Comparison of ENCODE assay signal across 8 mouse cellular contexts in the genomic region with DNA sequence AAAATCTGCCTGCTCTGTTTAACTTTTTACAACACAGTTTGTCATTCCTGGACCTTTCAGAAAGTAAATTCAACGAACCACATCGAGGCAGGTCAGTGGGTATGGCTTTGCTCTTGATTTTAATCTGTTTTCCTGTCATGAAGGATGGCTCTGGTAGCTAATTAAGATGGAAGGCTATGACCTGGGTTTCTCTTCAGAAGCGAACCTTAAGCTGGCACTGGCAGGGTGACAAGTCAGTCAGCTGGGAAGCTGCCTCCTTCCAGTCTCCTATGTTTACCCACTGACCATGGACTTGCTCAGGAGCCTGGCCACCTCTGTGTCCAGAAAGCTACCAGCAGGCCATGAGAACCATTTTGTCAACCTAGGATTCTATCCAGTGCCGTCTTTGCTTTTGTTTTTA. TPM values are rescaled to one million over a fixed set of nuclear protein-coding genes. Genes with fewer than 3 reads are reported as not detected.
DNase-seq lines count a peak whose midpoint lies in the region; ATAC-seq and TF ChIP-seq lines count a peak whose summit lies in the region.

No protein-coding gene starts in this region.

- no peaks in the 10 kb centered on the region for H3K36me3 ChIP-seq in heart, embryonic 15.5 days
- H3K36me3 ChIP-seq in embryonic facial prominence, embryonic 10.5 days (replicated peaks), result no peaks in the 10 kb centered on the region
- H3K36me3 ChIP-seq in liver, embryonic 16.5 days (ENCODE audit: control insufficient read depth, insufficient read depth), result no peaks in the 10 kb centered on the region
- no peaks in the 10 kb centered on the region for H3K36me3 ChIP-seq in forebrain, postnatal 0 days (ENCODE audit: insufficient read depth)
- no peaks in the 10 kb centered on the region for H3K36me3 ChIP-seq in forebrain, embryonic 15.5 days

- DNase-seq in heart, adult 18-20 months, result no peak
- DNase-seq in embryonic facial prominence, embryonic 10.5 days (ENCODE audit: low spot score), result no peak
- DNase-seq in kidney, adult 18-20 months, result peak; percentile 38
- DNase-seq in forebrain, postnatal 0 days, result no peak
- DNase-seq in ovary, postnatal 36 days (ENCODE audit: low spot score), result no peak

- ATAC-seq in heart, embryonic 15.5 days (replicated peaks; ENCODE audit: insufficient number of reproducible peaks, insufficient read depth, low FRiP score, low read depth), result no peak
- ATAC-seq in liver, embryonic 16.5 days (ENCODE audit: low read depth), result no peak
- ATAC-seq in forebrain, postnatal 0 days, result no peak
- no peak for ATAC-seq in forebrain, embryonic 15.5 days (replicated peaks)

- 0 out of 2 replicates have a peak, but pooled peaks cover 5% of the 10 kb centered on the region for H3K27me3 ChIP-seq in heart, embryonic 15.5 days
- H3K27me3 ChIP-seq in embryonic facial prominence, embryonic 10.5 days (replicated peaks; ENCODE audit: low read depth, poor library complexity, severe bottlenecking), result peaks cover 56% of the 10 kb centered on the region
- H3K27me3 ChIP-seq in liver, embryonic 16.5 days (ENCODE audit: control insufficient read depth, insufficient read depth, low read depth, low read length), result peaks cover 15% of the 10 kb centered on the region
- 0 out of 2 replicates have a peak, but pooled peaks cover 4% of the 10 kb centered on the region for H3K27me3 ChIP-seq in forebrain, postnatal 0 days (ENCODE audit: insufficient read depth, low read length)
- peaks cover 5% of the 10 kb centered on the region; the same call in 1 of the 2 replicates for H3K27me3 ChIP-seq in forebrain, embryonic 15.5 days

- peak overlapping the region; percentile 28 for H3K4me3 ChIP-seq in heart, embryonic 15.5 days
- no peak overlapping the region for H3K4me3 ChIP-seq in embryonic facial prominence, embryonic 10.5 days
- 0 out of 2 replicates have a peak overlapping the region, but pooled peaks have one; percentile 8 for H3K4me3 ChIP-seq in liver, embryonic 16.5 days (ENCODE audit: low read depth, low read length)
- H3K4me3 ChIP-seq in forebrain, postnatal 0 days (ENCODE audit: low read depth, low read length), result no peak overlapping the region
- H3K4me3 ChIP-seq in forebrain, embryonic 15.5 days, result no peak overlapping the region

- no peak for TF ChIP-seq CTCF in forebrain, postnatal 0 days (IDR thresholded peaks at IDR 0.05; ENCODE audit: low read depth)

- no peak overlapping the region for H3K9ac ChIP-seq in heart, embryonic 15.5 days
- H3K9ac ChIP-seq in liver, embryonic 16.5 days (ENCODE audit: low read depth, low read length), result no peak overlapping the region
- H3K9ac ChIP-seq in forebrain, postnatal 0 days, result no peak overlapping the region
- no peak overlapping the region for H3K9ac ChIP-seq in forebrain, embryonic 15.5 days (replicated peaks)

- peaks cover 29% of the 10 kb centered on the region for H3K4me1 ChIP-seq in heart, embryonic 15.5 days (replicated peaks)
- H3K4me1 ChIP-seq in embryonic facial prominence, embryonic 10.5 days, result peaks cover 43% of the 10 kb centered on the region
- H3K4me1 ChIP-seq in liver, embryonic 16.5 days (ENCODE audit: control insufficient read depth, low read depth, low read length), result peaks cover 34% of the 10 kb centered on the region
- no peaks in the 10 kb centered on the region for H3K4me1 ChIP-seq in forebrain, postnatal 0 days (ENCODE audit: insufficient read depth)
- H3K4me1 ChIP-seq in forebrain, embryonic 15.5 days, result peaks cover 19% of the 10 kb centered on the region

- H3K9me3 ChIP-seq in heart, embryonic 15.5 days (replicated peaks), result no peaks in the 10 kb centered on the region
- no peaks in the 10 kb centered on the region for H3K9me3 ChIP-seq in embryonic facial prominence, embryonic 10.5 days
- H3K9me3 ChIP-seq in liver, embryonic 16.5 days (replicated peaks; ENCODE audit: control insufficient read depth, low read length), result no peaks in the 10 kb centered on the region
- H3K9me3 ChIP-seq in forebrain, postnatal 0 days (ENCODE audit: low read length), result no peaks in the 10 kb centered on the region
- H3K9me3 ChIP-seq in forebrain, embryonic 15.5 days, result no peaks in the 10 kb centered on the region

- 16% methylated on average over 4 of the region's 4 CpGs for WGBS in heart, embryonic 15.5 days
- 61% methylated on average over 4 of the region's 4 CpGs for WGBS in embryonic facial prominence, embryonic 10.5 days
- 25% methylated on average over 4 of the region's 4 CpGs for WGBS in liver, embryonic 16.5 days (ENCODE audit: insufficient replicate concordance)
- 57% methylated on average over 4 of the region's 4 CpGs for whole genome bisulfite sequencing in forebrain, postnatal 0 days
- 56% methylated on average over 4 of the region's 4 CpGs for WGBS in forebrain, embryonic 15.5 days

- H3K27ac ChIP-seq in heart, embryonic 15.5 days, result peak overlapping the region; percentile 56
- 0 out of 2 replicates have a peak overlapping the region, but pooled peaks have one; percentile 45 for H3K27ac ChIP-seq in embryonic facial prominence, embryonic 10.5 days (replicated peaks)
- H3K27ac ChIP-seq in liver, embryonic 16.5 days (ENCODE audit: low read length), result no peak overlapping the region
- H3K27ac ChIP-seq in forebrain, postnatal 0 days (ENCODE audit: low read depth, low read length), result no peak overlapping the region
- H3K27ac ChIP-seq in forebrain, embryonic 15.5 days (replicated peaks), result no peak overlapping the region

- peak overlapping the region; percentile 51 for H3K4me2 ChIP-seq in heart, embryonic 15.5 days
- peak overlapping the region; percentile 45 for H3K4me2 ChIP-seq in liver, embryonic 16.5 days (ENCODE audit: low read depth, low read length)
- H3K4me2 ChIP-seq in forebrain, postnatal 0 days (ENCODE audit: low read depth), result no peak overlapping the region
- no peak overlapping the region for H3K4me2 ChIP-seq in forebrain, embryonic 15.5 days (replicated peaks)

RNA-seq across cellular contexts. Expression of a gene that starts 0.5 kb away (rescaled TPM):
- polyA plus RNA-seq in heart, embryonic 15.5 days (2015; fragmentation: Nextera tagmentation; extraction: Ambion mirVana), result 23.0 and 26.2 TPM in 2 replicates
- 10 to 100 TPM; 11.0 to 13.3 TPM for total RNA-seq in heart, adult 18-20 months (2021)
- 32.9 TPM in 2 replicates for polyA plus RNA-seq in embryonic facial prominence, embryonic 10.5 days (2016; fragmentation: Nextera tagmentation; extraction: Ambion mirVana)
- 6.0 and 6.3 TPM in 2 replicates for polyA plus RNA-seq in liver, embryonic 16.5 days (2015; fragmentation: Nextera tagmentation; extraction: Ambion mirVana)
- 20.5 and 22.2 TPM in 2 replicates for total RNA-seq in forebrain, postnatal 0 days (2014; rRNA removed)
- polyA plus RNA-seq in forebrain, postnatal 0 days (2015; fragmentation: Nextera tagmentation; extraction: Ambion mirVana), result 5.7 and 5.9 TPM in 2 replicates
- polyA plus RNA-seq in forebrain, embryonic 15.5 days (2015; fragmentation: Nextera tagmentation; extraction: Ambion mirVana), result 12.2 and 12.3 TPM in 2 replicates

Comparison
In these comparisons a context has a peak if more than half of its experiments do, and no peak if none do; other contexts are left out.
1. H3K27ac ChIP-seq: peak in heart, embryonic 15.5 days (single experiment) and embryonic facial prominence, embryonic 10.5 days (single experiment); none in liver, embryonic 16.5 days (single experiment), forebrain, postnatal 0 days (single experiment) and forebrain, embryonic 15.5 days (single experiment).
2. H3K4me2 ChIP-seq: peak in heart, embryonic 15.5 days (single experiment) and liver, embryonic 16.5 days (single experiment); none in forebrain, postnatal 0 days (single experiment) and forebrain, embryonic 15.5 days (single experiment).
3. H3K4me3 ChIP-seq: peak in heart, embryonic 15.5 days (single experiment) and liver, embryonic 16.5 days (single experiment); none in embryonic facial prominence, embryonic 10.5 days (single experiment), forebrain, postnatal 0 days (single experiment) and forebrain, embryonic 15.5 days (single experiment).